Mouse (Mus musculus) kidney, embryonic 14.5 days (tissue): ENCODE measurements around the gene Nr2f1. TPM values are rescaled to one million over a fixed set of nuclear protein-coding genes. Genes with fewer than 3 reads are reported as not detected.
A peak's percentile ranks its signal among the peaks of the same experiment; 100 is the strongest.

ENCODE experiments used
- ATAC-seq: fragments of 200-750 bp; cut with Nextera tagmentation; 2 replicates; pipeline ENCODE4 v1.8.0; 2017; ENCODE audit warnings: moderate number of reproducible peaks, mild to moderate bottlenecking, moderate TSS enrichment, moderate library complexity; ENCODE audit not compliant: low FRiP score, low TSS enrichment
- H3K27ac ChIP-seq: fragments of 300-500 bp; sonication (generic); 2 replicates; pipeline ENCODE4 v1.5.1; 2014; ENCODE audit warnings: low read depth, mild to moderate bottlenecking, low read length, moderate library complexity, mixed read lengths
- H3K27me3 ChIP-seq: fragments of 300-500 bp; sonication (generic); 2 replicates; pipeline ENCODE4 v1.6.1; 2014; ENCODE audit warnings: mild to moderate bottlenecking, low read length; ENCODE audit not compliant: control insufficient read depth, insufficient read depth
- H3K36me3 ChIP-seq: fragments of 300-500 bp; sonication (generic); 2 replicates; pipeline ENCODE4 v1.6.1; 2014; ENCODE audit warnings: low read length, mixed read lengths; ENCODE audit not compliant: control insufficient read depth, insufficient read depth
- H3K4me1 ChIP-seq: fragments of 300-500 bp; sonication (generic); 2 replicates; pipeline ENCODE4 v1.6.1; 2014; ENCODE audit warnings: low read length, mixed read lengths; ENCODE audit not compliant: control insufficient read depth, insufficient read depth
- H3K4me2 ChIP-seq: fragments of 300-500 bp; sonication (generic); replicated peaks from 2 replicates; pipeline ENCODE4 v1.6.1; 2014; ENCODE audit warnings: low read depth, mild to moderate bottlenecking, low read length
- H3K4me3 ChIP-seq: fragments of 300-500 bp; sonication (generic); 2 replicates; pipeline ENCODE4 v1.5.1; 2014; ENCODE audit warnings: mild to moderate bottlenecking, low read length
- H3K9ac ChIP-seq: fragments of 300-500 bp; sonication (generic); 2 replicates; pipeline ENCODE4 v1.6.1; 2014; ENCODE audit warnings: low read depth, mild to moderate bottlenecking, low read length, moderate library complexity
- H3K9me3 ChIP-seq: fragments of 300-500 bp; sonication (generic); 2 replicates; pipeline ENCODE4 v1.6.1; 2016; ENCODE audit warnings: low read length; ENCODE audit not compliant: control insufficient read depth
- WGBS: fragments of 180-500 bp; shearing (Covaris S2); extraction: QIAGEN DNeasy Blood & Tissue Kit; methylation state at CpG from one replicate; pipeline ENCODE4 v1.1.7; 2014; 5-methylcytosine and 5-hydroxymethylcytosine counted together
- polyA plus RNA-seq: library from polyadenylated mRNA; unstranded; fragments of >200 nt; fragmentation: Nextera tagmentation; extraction: Ambion mirVana; gene quantifications from 2 replicates; pipeline ENCODE4 v1.2.1, GENCODE M21; 2014

Nr2f1 gene
- polyA plus RNA-seq, 1 experiment from 2014 or later: 26.8 TPM

DNA sequence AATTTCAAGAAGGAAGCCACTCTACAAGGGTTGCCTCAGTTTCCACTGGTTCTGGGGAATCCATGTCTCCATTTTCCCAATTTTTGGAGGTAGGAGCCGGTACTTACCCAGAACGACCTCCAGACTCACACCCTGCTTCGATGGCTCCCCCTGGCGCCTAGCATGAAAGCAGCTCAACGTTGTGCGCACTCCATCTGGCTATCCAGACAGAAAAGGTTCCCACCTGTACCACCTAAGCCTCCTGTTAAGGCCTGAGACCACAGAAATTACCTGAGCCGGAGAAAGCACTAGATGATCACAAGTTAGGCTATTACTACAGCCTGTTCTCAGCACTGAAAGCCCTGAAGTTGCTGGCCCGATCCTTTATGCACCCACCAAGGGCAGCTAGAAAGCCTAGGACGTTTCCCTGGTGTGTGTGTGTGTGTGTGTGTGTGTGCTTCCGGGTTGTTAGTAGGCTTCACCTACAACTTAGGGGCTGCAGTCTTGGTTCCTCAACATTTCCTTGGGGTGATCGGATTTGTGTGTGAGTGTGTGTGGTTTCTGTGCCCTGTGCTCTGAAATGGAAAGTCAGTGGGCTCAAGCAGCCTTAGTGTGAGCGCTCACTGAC is 13.1 kb downstream of the Nr2f1 start:
- no peak overlapping the region for H3K27ac ChIP-seq
- H3K4me2 ChIP-seq: no peak overlapping the region
- H3K36me3 ChIP-seq: peaks cover 25% of the 10 kb centered on the region; the same call in 1 of the 2 replicates
- no peak overlapping the region for H3K4me3 ChIP-seq
- H3K27me3 ChIP-seq: peaks cover 48% of the 10 kb centered on the region
- H3K9me3 ChIP-seq: no peaks in the 10 kb centered on the region
- peaks cover 11% of the 10 kb centered on the region; the same call in 1 of the 2 replicates for H3K4me1 ChIP-seq
- no peak for ATAC-seq
- no peak overlapping the region for H3K9ac ChIP-seq
- WGBS: 27% methylated on average over 12 of the region's 12 CpGs

- H3K4me3 ChIP-seq: no peak overlapping the region
- WGBS: 13% methylated on average over 14 of the region's 14 CpGs
- H3K27ac ChIP-seq: no peak overlapping the region
- ATAC-seq: no peak
- no peak overlapping the region for H3K9ac ChIP-seq
- H3K4me1 ChIP-seq: peaks cover 12% of the 10 kb centered on the region; the same call in 1 of the 2 replicates
- H3K4me2 ChIP-seq: no peak overlapping the region
- H3K9me3 ChIP-seq: no peaks in the 10 kb centered on the region
- peaks cover 14% of the 10 kb centered on the region; the same call in 1 of the 2 replicates for H3K36me3 ChIP-seq
- peaks cover 58% of the 10 kb centered on the region for H3K27me3 ChIP-seq
Measured at GRCm38 (mm10) chr13:78184786-78185466, 14.6 kb downstream of the Nr2f1 start.

GRCm38 (mm10) chr13:78183986-78184385 is 15.6 kb downstream of the Nr2f1 start:
- 33% methylated on average over 5 of the region's 5 CpGs for WGBS
- peaks cover 15% of the 10 kb centered on the region; the same call in 1 of the 2 replicates for H3K4me1 ChIP-seq
- H3K4me2 ChIP-seq: no peak overlapping the region
- no peak overlapping the region for H3K4me3 ChIP-seq
- H3K27ac ChIP-seq: no peak overlapping the region
- ATAC-seq: no peak
- H3K9ac ChIP-seq: no peak overlapping the region
- no peaks in the 10 kb centered on the region for H3K9me3 ChIP-seq
- H3K36me3 ChIP-seq: peaks cover 8% of the 10 kb centered on the region; the same call in 1 of the 2 replicates
- H3K27me3 ChIP-seq: peaks cover 64% of the 10 kb centered on the region

DNA sequence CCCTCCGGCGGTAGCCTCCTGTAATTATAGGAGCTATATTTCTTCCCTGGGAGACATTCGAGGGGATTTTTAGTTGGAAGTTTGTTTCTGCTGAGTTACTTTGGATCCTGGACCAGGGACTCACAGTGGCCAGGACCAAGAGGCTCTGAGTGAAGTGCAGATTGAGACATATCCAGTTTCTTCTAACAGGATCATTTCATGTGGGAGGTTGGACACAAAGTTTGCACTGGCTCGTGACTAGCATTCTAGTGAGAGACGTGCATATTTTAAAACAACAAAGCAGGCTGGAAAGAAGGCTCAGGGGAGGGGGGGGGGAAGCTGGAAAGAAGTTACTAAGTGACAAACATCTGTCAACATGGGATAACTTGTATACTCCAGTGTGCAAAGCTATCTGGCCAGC is 16.6 kb downstream of the Nr2f1 start:
- WGBS: 2% methylated on average over 5 of the region's 5 CpGs
- Histone ChIP-seq H3K27ac (no peak overlapping the region), H3K4me1 (peaks cover 15% of the 10 kb centered on the region; the same call in 1 of the 2 replicates), H3K36me3 (peaks cover 5% of the 10 kb centered on the region; the same call in 1 of the 2 replicates), H3K9ac (no peak overlapping the region), H3K4me3 (no peak overlapping the region), H3K9me3 (no peaks in the 10 kb centered on the region), H3K4me2 (no peak overlapping the region), H3K27me3 (peaks cover 61% of the 10 kb centered on the region)
- no peak for ATAC-seq

DNA sequence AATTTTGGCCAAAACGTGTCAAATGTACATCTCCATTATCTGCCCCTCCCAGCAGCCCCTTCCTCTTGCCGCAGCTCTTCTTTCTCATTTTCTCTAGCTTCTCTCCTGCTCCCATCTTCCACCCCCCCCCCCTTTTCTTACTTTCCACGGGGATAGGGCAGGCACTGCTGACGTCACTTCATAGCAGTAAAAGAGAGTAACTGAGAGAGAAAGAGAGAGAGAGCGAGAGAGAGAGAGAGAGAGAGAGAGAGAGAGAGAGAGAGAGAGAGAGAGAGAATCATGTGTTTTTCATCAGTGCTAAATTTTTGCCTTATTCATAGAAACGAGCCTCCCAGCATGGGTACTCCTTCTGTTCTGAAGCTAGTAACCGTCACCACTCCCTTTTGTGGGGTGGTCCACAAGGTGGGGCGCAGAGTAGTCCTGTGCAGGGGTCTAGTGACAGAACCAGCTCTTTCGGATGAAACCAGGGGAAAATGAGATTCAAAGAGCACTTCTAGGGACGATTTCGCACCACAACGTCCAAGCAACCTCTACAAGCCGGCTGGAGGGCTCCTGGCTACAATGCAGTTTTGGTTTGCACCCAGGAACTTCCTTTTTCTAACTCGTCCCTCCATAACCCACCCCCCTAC is 17.5 kb downstream of the Nr2f1 start:
- Histone ChIP-seq H3K4me2 (peak overlapping the region; percentile 56), H3K27me3 (peaks cover 59% of the 10 kb centered on the region), H3K27ac (no peak overlapping the region), H3K4me3 (peak overlapping the region; percentile 34; the same call in 1 of the 2 replicates), H3K9ac (no peak overlapping the region), H3K36me3 (no peaks in the 10 kb centered on the region), H3K4me1 (peaks cover 15% of the 10 kb centered on the region; the same call in 1 of the 2 replicates), H3K9me3 (no peaks in the 10 kb centered on the region)
- no peak for ATAC-seq
- 4% methylated on average over 13 of the region's 14 CpGs for WGBS

DNA sequence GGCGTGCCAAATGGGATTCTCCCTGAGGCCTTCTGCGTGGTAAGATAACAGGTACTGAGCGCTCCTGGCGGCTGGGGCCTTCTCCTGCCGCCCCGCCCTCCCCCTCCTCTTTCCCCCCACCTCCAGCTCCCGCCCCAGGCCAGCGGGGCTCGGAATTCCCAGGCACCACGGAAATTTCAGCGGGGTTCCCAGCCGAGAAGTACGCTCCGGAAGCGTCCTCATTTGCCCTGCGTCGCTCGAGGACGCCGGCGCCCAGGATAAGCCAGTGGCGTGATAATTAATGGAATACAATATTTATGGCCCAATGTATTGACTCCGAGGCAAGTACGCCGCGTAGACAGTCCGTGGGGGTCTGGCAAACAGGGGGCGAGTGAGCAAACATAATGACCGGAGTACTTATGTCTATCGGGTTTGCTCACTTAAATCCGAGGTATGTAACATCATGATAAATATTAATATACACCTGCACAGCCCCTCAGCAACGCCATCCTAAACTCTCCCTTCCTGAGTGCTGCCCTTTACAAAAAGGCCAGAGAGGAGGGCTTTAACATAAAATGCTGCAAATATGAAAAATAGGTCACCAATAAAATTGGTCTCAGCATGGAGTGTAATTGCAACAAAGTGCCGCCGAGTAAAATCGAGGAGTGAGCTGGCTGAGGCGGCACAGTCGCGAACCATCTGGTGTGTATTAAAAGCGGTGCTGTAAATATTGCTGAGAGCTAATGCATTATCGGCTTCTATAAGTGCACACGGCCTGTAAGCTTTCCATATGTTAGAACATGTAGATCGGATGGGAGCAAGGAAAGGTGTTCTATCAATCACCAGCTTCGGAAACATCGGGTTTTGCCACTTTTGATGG is 18.3 kb downstream of the Nr2f1 start:
- no peak for ATAC-seq
- under 1% methylated on average over 44 of the region's 44 CpGs for WGBS
- H3K9me3 ChIP-seq: no peaks in the 10 kb centered on the region
- H3K4me3 ChIP-seq: peak overlapping the region; percentile 34
- H3K36me3 ChIP-seq: no peaks in the 10 kb centered on the region
- H3K27me3 ChIP-seq: peaks cover 56% of the 10 kb centered on the region
- peak overlapping the region; percentile 56 for H3K4me2 ChIP-seq
- H3K9ac ChIP-seq: no peak overlapping the region
- H3K4me1 ChIP-seq: peaks cover 15% of the 10 kb centered on the region; the same call in 1 of the 2 replicates
- H3K27ac ChIP-seq: no peak overlapping the region

DNA sequence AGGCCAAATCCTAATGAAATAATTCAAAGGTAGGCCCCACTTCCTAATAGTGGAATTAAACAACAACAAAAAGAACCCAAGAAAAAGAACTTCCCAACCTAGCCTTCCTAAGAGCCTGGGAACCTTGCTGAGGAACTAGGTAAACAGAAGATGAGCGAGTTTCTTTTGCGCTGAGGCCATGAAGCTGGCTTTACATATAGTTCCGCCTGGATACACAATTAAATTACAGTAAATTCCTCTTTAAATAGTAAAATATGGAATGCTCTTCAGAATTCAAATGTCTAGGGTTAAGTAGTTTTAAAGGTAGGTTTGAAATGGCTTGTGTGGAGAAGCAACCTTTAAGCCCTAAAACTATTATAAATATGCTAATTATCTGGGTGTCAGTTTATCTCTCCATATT is 19.3 kb downstream of the Nr2f1 start:
- Histone ChIP-seq H3K9me3 (no peaks in the 10 kb centered on the region), H3K4me2 (no peak overlapping the region), H3K27me3 (peaks cover 58% of the 10 kb centered on the region), H3K27ac (no peak overlapping the region), H3K36me3 (no peaks in the 10 kb centered on the region), H3K9ac (no peak overlapping the region), H3K4me3 (no peak overlapping the region), H3K4me1 (peaks cover 15% of the 10 kb centered on the region; the same call in 1 of the 2 replicates)
- no peak for ATAC-seq
- 54% methylated on average over 3 of the region's 3 CpGs for WGBS

- H3K27me3 ChIP-seq: peaks cover 61% of the 10 kb centered on the region
- H3K4me2 ChIP-seq: peak overlapping the region; percentile 47
- no peaks in the 10 kb centered on the region for H3K36me3 ChIP-seq
- H3K9me3 ChIP-seq: no peaks in the 10 kb centered on the region
- 5% methylated on average over 38 of the region's 38 CpGs for WGBS
- H3K9ac ChIP-seq: peak overlapping the region; percentile 32; the same call in 1 of the 2 replicates
- peaks cover 15% of the 10 kb centered on the region; the same call in 1 of the 2 replicates for H3K4me1 ChIP-seq
- H3K27ac ChIP-seq: no peak overlapping the region
- ATAC-seq: peak; percentile 54
- peak overlapping the region; percentile 28 for H3K4me3 ChIP-seq
Measured at GRCm38 (mm10) chr13:78179312-78180097, 20.1 kb downstream of the Nr2f1 start.
